ENCODE assay signal across 19 mouse cellular contexts in genomic region chr3:38952602-38953001, GRCm38 (mm10).
DNase-seq lines count a peak whose midpoint lies in the region; ATAC-seq and TF ChIP-seq lines count a peak whose summit lies in the region.
"Had no signal": no experiment of that assay in that cellular context is flagged by ENCODE, and none has a peak within 500 bp of the region (broad histone marks: within the 10 kb centered on the region; RNA-seq: fewer than 3 reads in every experiment).

No protein-coding gene starts in this region.

- H3K27ac ChIP-seq in heart, adult 2 months, result peak overlapping the region; percentile 76
- peak overlapping the region; percentile 66 for H3K27ac ChIP-seq in heart, postnatal 0 days (ENCODE audit: low read depth)
- H3K27ac ChIP-seq in heart, embryonic 10.5 days, result no peak overlapping the region
- peak overlapping the region; percentile 25; the same call in 1 of the 2 replicates for H3K27ac ChIP-seq in kidney, embryonic 16.5 days (ENCODE audit: low read length)
- H3K27ac ChIP-seq: embryonic facial prominence, embryonic 13.5 days; forebrain, embryonic 12.5 days; hindbrain, embryonic 12.5 days had no signal

- peaks cover 4% of the 10 kb centered on the region for H3K4me1 ChIP-seq in heart, adult 2 months (ENCODE audit: control insufficient read depth, insufficient read depth, low read length)
- no peaks in the 10 kb centered on the region for H3K4me1 ChIP-seq in heart, postnatal 0 days (ENCODE audit: control insufficient read depth, insufficient read depth)
- H3K4me1 ChIP-seq in heart, embryonic 10.5 days, result no peaks in the 10 kb centered on the region
- H3K4me1 ChIP-seq in kidney, embryonic 16.5 days (ENCODE audit: insufficient read depth, low read length), result peaks cover 16% of the 10 kb centered on the region; the same call in 1 of the 2 replicates
- H3K4me1 ChIP-seq: embryonic facial prominence, embryonic 13.5 days; forebrain, embryonic 12.5 days; hindbrain, embryonic 12.5 days had no signal

- intact Hi-C loops in heart, adult 2 months (cut with DNase I), result loop anchor here (2.0 to 5.0 kb wide), 2 partner anchors 34 to 65 kb away; partner anchors contain the start of gene Fat4

- H3K79me2 ChIP-seq in heart, adult 2 months (replicated peaks; ENCODE audit: control insufficient read depth, insufficient read depth, low read length), result no peaks in the 10 kb centered on the region

- H3K9me3 ChIP-seq in heart, postnatal 0 days (replicated peaks; ENCODE audit: control insufficient read depth, low read length), result no peaks in the 10 kb centered on the region
- no peaks in the 10 kb centered on the region for H3K9me3 ChIP-seq in heart, embryonic 10.5 days
- H3K9me3 ChIP-seq in kidney, embryonic 16.5 days (ENCODE audit: low read length), result no peaks in the 10 kb centered on the region
- H3K9me3 ChIP-seq: embryonic facial prominence, embryonic 13.5 days; forebrain, embryonic 12.5 days; hindbrain, embryonic 12.5 days had no signal

- ATAC-seq in heart, postnatal 0 days (ENCODE audit: insufficient read depth, low read depth), result no peak
- ATAC-seq in kidney, embryonic 16.5 days (ENCODE audit: low FRiP score, low TSS enrichment), result no peak
- ATAC-seq: forebrain, embryonic 16.5 days; hindbrain, embryonic 16.5 days; inflammation-experienced regulatory T-cells, adult 6 months had no signal

- no peak overlapping the region for H3K9ac ChIP-seq in heart, adult 2 months (ENCODE audit: low read depth, low read length)
- H3K9ac ChIP-seq in heart, postnatal 0 days (replicated peaks; ENCODE audit: low read depth, low read length), result no peak overlapping the region
- H3K9ac ChIP-seq in kidney, embryonic 16.5 days (replicated peaks; ENCODE audit: low read length), result no peak overlapping the region
- H3K9ac ChIP-seq: embryonic facial prominence, embryonic 13.5 days; forebrain, embryonic 12.5 days; hindbrain, embryonic 12.5 days had no signal

- TF ChIP-seq CTCF in heart, adult 2 months (IDR thresholded peaks at IDR 0.05), result no peak
- TF ChIP-seq CTCF in heart, postnatal 0 days (IDR thresholded peaks at IDR 0.05; ENCODE audit: low read depth), result no peak

- no peak for DNase-seq in heart, adult 2 months
- DNase-seq in heart, postnatal 4 days, result no peak
- no peak for DNase-seq in heart, postnatal 0 days (ENCODE audit: low spot score)
- no peak for DNase-seq in heart, embryonic 10.5 days (ENCODE audit: low spot score)
- no peak for DNase-seq in kidney, postnatal 14 days
- DNase-seq in cerebellum, postnatal 25 days, result no peak
- DNase-seq: adrenal gland, postnatal 10 days; cerebellum, adult 11-12 months; cerebellum, adult 9-10 months; cerebellum, postnatal 36 days; gastrocnemius, postnatal 14 days; heart, postnatal 36 days had no signal

- H3K4me3 ChIP-seq in heart, adult 2 months, result no peak overlapping the region
- H3K4me3 ChIP-seq in heart, postnatal 0 days (ENCODE audit: low read depth, low read length), result no peak overlapping the region
- H3K4me3 ChIP-seq in heart, embryonic 10.5 days, result no peak overlapping the region
- no peak overlapping the region for H3K4me3 ChIP-seq in kidney, embryonic 16.5 days (ENCODE audit: low read length)
- H3K4me3 ChIP-seq: embryonic facial prominence, embryonic 13.5 days; forebrain, embryonic 12.5 days; hindbrain, embryonic 12.5 days had no signal

- H3K27me3 ChIP-seq in heart, adult 2 months (ENCODE audit: control insufficient read depth, insufficient read depth, low read length), result no peaks in the 10 kb centered on the region
- H3K27me3 ChIP-seq in heart, postnatal 0 days (ENCODE audit: control insufficient read depth, insufficient read depth, low read length), result no peaks in the 10 kb centered on the region
- no peaks in the 10 kb centered on the region for H3K27me3 ChIP-seq in heart, embryonic 10.5 days (ENCODE audit: insufficient read depth, poor library complexity, severe bottlenecking)
- no peaks in the 10 kb centered on the region for H3K27me3 ChIP-seq in kidney, embryonic 16.5 days (ENCODE audit: insufficient read depth, low read length)
- H3K27me3 ChIP-seq: embryonic facial prominence, embryonic 13.5 days; forebrain, embryonic 12.5 days; hindbrain, embryonic 12.5 days had no signal

- no peak for TF ChIP-seq POLR2A in heart, adult 2 months (IDR thresholded peaks at IDR 0.05; ENCODE audit: insufficient read depth, low read depth, low read length)

- peaks cover 13% of the 10 kb centered on the region for H3K36me3 ChIP-seq in heart, adult 2 months (ENCODE audit: control insufficient read depth, insufficient read depth, low read length)
- H3K36me3 ChIP-seq in heart, postnatal 0 days (replicated peaks; ENCODE audit: control insufficient read depth, insufficient read depth, low read length), result 0 out of 2 replicates have a peak, but pooled peaks cover 4% of the 10 kb centered on the region
- peaks cover 16% of the 10 kb centered on the region for H3K36me3 ChIP-seq in heart, embryonic 10.5 days
- H3K36me3 ChIP-seq in kidney, embryonic 16.5 days (ENCODE audit: insufficient read depth, low read length), result peaks cover 20% of the 10 kb centered on the region; the same call in 1 of the 2 replicates

- no peak overlapping the region for H3K4me2 ChIP-seq in heart, postnatal 0 days (ENCODE audit: low read depth, low read length)
- H3K4me2 ChIP-seq in kidney, embryonic 16.5 days (replicated peaks; ENCODE audit: low read depth, low read length), result no peak overlapping the region
- H3K4me2 ChIP-seq: embryonic facial prominence, embryonic 13.5 days; forebrain, embryonic 12.5 days; hindbrain, embryonic 12.5 days had no signal

- TF ChIP-seq EP300 in heart, adult 2 months (IDR thresholded peaks at IDR 0.05; ENCODE audit: insufficient read depth, low read depth, low read length), result no peak
- 0 out of 2 replicates have a peak, but pooled peaks have one; percentile 35 for TF ChIP-seq EP300 in heart, postnatal 0 days (IDR thresholded peaks at IDR 0.05; ENCODE audit: low read depth)

- WGBS in heart, adult 2 months, result 29% methylated on average over 3 of the region's 3 CpGs
- 52% methylated on average over 3 of the region's 3 CpGs for WGBS in heart, postnatal 0 days
- WGBS in heart, embryonic 10.5 days, result 57% methylated on average over 3 of the region's 3 CpGs
- 67% methylated on average over 3 of the region's 3 CpGs for WGBS in kidney, embryonic 16.5 days
